Mouse (Mus musculus) left cerebral cortex, adult 2 months (tissue): ENCODE results near the gene Twist2. TPM values are rescaled to one million over a fixed set of nuclear protein-coding genes. Genes with fewer than 3 reads are reported as not detected.

Experiments
- DNase-seq, 2 experiments: peaks; one replicate each; pipeline ENCODE4 v3.0.0; 2021 to 2022; ENCODE audit warnings: low spot score in 2 of 2, mixed read lengths in 1 of 2; ENCODE audit errors: extremely low spot score in 1 of 2
- H3K27ac ChIP-seq: fragments of 200-600 bp; 2 replicates; pipeline ENCODE4 v1.8.1; 2022
- H3K4me3 ChIP-seq: fragments of 200-600 bp; 2 replicates; pipeline ENCODE4 v1.8.1; 2022
- CTCF ChIP-seq: fragments of 200-600 bp; IDR thresholded peaks from 2 replicates; pipeline ENCODE4 v1.8.1; 2022; ENCODE audit warnings: antibody characterized with exemption, mild to moderate bottlenecking, moderate library complexity
- intact Hi-C: fragments of 180-260 bp; cut with DNase I; formaldehyde crosslinking; loops from one replicate; pipeline ENCODE4 v1.15.1; 2025
- total RNA-seq, 2 experiments: library from RNA; stranded (reverse); gene quantifications; 2 replicates each; pipeline ENCODE4 v1.2.3; 2021

The Twist2 gene
- total RNA-seq, 2 experiments from 2014 or later, result 1.2 to 1.3 TPM

- H3K4me3 ChIP-seq, result no peak overlapping the region
- intact Hi-C loops, result loop anchor here (1.0 to 5.0 kb wide), 3 partner anchors 38 to 506 kb away; no protein-coding TSS in a partner anchor
- TF ChIP-seq CTCF, result no peak
- peak in 1 of 2 experiments; percentile 59 for DNase-seq
- H3K27ac ChIP-seq, result peak overlapping the region; percentile 90
Measured at GRCm38 (mm10) chr1:91880899-91881298, 79.6 kb downstream of the Twist2 start.

- intact Hi-C loops, result loop anchor here (5.0 kb wide), 1 partner anchor 504 kb away; no protein-coding TSS in a partner anchor
- no peak overlapping the region for H3K27ac ChIP-seq
- TF ChIP-seq CTCF, result no peak
- DNase-seq, result no peak
- no peak overlapping the region for H3K4me3 ChIP-seq
Measured at GRCm38 (mm10) chr1:91883115-91883514, 81.9 kb downstream of the Twist2 start.

GRCm38 (mm10) chr1:91893598-91893997 lies 92.3 kb downstream of the Twist2 start:
- intact Hi-C loops, result no loop called here
- no peak for TF ChIP-seq CTCF
- Histone ChIP-seq H3K27ac (no peak overlapping the region), H3K4me3 (no peak overlapping the region)
- no peak for DNase-seq

- DNase-seq, result no peak
- Histone ChIP-seq H3K27ac (no peak overlapping the region), H3K4me3 (no peak overlapping the region)
- no peak for TF ChIP-seq CTCF
- intact Hi-C loops, result no loop called here
Measured at GRCm38 (mm10) chr1:91894286-91894685, 93.0 kb downstream of the Twist2 start.

GRCm38 (mm10) chr1:91897078-91897477 lies 95.8 kb downstream of the Twist2 start:
- Histone ChIP-seq H3K27ac (no peak overlapping the region), H3K4me3 (no peak overlapping the region)
- no peak; the same call in none of the 2 replicates for TF ChIP-seq CTCF
- no peak for DNase-seq
- intact Hi-C loops, result no loop called here
